Mouse (Mus musculus): ENCODE measurements around the gene Kcnn4.
"Not testable (repeated sequence)": the region's sequence is repeated elsewhere in the genome, so short reads cannot be mapped to it uniquely, and the experiment has no call there.

The Kcnn4 gene

DNA sequence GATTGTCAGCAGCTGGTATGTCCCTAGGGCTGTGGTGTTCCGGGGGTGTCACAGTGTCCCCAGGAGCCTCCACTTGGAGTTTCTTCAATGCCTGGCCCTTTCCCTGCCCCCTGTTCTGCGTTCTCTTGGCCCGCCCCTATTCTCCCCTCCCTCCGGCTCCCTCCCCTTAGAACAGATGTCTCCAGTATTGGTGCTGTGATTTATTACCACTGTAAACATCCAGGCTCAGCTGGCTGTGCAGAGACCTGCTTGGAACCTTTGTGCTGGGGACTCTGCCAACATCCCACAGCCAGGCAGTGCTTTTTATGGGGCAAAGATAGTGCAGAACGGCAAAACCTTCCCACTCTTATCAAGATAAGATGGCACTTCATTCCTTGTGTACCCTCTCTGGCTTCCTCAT is 21.0 kb downstream of the Kcnn4 start:
- no peak for DNase-seq (ENCODE audit: low read depth, low spot score)

DNA sequence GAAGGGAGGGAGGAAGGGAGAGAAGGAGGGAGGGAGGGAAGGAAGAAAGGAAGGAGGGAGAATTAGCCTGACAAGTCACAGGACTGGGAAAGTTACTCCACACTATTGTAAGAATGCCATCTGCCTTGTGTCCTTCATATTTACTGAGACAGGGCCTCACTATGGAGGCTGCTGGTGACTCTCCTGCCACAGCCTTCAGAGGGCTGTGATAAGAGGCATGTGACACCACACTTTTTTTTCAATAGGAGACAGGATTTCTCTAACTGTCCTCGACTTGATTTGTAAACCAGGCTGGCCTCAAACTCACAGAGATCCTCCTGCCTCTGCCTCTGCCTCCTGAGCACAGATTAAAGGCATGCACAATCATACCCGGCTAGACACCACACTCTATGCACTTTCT is 21.6 kb downstream of the Kcnn4 start:
- no peak for DNase-seq (ENCODE audit: low read depth, low spot score)

DNA sequence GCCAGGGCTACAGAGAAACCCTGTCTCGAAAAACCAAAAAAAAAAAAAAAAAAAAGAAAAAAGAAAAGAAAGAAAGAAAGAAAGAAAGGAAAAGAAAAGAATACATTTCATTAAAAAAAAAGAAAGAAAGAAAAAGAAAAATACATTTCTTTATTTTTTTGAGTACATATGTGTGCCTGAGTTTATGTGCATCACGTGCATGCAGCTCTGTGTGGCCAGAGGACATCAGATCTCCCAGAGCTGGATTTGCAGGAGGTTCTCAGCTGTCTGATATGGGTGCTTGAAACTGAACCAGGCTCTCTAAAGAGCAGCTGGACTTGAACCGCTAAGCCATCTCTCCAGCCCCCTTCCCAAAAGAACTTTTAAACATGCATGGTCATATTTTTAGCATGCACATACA is 24.0 kb downstream of the Kcnn4 start:
- no peak for DNase-seq (ENCODE audit: low read depth, low spot score)

DNA sequence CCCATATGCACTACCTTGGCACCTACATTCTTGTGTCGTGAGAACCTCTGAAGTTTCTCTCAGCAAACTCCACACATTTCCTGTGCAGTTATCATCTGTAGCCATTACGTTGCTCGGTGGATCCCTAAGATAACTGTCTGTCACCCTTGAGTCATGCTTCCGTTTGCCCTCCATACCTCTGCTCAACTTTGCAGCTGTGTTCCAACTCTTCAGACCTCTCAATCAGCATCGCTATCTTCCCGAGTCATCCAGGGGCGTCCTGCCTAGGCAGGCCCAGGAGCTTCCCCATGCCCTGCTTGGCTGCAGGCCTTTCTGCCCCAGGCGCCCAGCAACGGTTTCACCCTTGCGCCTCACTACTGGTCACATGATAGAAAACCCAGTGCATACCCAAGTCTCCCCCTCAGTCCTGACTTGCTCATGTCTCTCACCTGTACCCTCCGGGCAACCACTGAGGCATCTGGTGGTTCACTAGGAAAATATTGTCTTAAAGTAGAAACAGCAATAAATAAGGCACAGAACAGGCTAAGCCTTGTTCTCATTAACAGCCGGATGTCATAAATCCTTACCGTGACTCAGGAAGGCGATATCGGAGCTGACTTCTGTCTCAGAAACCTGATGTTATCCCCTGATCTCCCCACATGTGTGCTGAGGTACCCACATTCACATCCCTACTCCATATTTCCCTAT is 24.6 kb downstream of the Kcnn4 start:
- DNase-seq (ENCODE audit: low read depth, low spot score), result no peak

DNA sequence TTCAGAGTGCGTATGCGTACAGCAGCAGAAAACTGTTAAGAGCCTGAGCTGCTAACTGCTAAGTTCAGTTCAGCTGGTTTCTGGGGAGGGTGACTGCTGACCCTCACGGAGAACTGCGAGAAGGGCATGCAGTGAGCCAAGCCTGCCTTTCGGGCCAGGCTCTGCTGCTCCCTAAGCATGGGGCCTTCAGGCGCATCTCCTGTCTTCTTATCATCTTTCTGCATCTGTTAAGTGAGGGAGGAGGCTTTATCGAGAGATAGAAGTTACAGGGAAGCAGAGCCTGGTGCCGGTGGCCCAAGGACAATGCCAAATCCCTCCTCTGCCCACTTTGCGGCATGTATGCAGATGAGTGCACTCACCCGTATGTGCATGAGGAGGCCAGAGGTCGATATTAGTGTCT is 26.8 kb downstream of the Kcnn4 start:
- no peak for DNase-seq (ENCODE audit: low read depth, low spot score)

DNA sequence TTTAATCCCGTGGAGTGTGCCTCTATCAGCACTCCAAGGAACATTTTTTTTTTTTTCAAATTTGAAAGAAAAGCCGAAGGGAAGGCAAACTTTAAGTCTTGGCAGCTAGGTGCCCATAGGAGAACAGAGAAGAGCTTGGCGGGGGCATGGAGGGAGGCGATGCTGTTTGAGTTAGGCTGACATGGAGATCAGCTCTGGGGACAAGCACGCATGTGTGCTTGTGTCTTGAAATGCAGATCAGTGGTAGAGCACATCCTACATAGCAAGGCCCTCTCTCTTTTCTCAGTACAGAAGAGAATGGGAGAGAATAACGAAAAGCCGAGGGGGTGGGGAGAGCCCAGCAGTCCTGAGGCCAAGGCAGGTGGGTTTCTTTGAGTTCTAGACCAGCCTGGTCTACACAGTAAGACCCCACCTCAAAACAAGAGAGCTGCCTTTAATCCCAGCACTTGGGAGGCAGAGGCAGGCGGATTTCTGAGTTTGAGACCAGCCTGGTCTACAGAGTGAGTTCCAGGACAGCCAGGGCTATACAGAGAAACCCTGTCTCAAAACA is 28.4 kb downstream of the Kcnn4 start:
- no peak for DNase-seq (ENCODE audit: low read depth, low spot score)

DNA sequence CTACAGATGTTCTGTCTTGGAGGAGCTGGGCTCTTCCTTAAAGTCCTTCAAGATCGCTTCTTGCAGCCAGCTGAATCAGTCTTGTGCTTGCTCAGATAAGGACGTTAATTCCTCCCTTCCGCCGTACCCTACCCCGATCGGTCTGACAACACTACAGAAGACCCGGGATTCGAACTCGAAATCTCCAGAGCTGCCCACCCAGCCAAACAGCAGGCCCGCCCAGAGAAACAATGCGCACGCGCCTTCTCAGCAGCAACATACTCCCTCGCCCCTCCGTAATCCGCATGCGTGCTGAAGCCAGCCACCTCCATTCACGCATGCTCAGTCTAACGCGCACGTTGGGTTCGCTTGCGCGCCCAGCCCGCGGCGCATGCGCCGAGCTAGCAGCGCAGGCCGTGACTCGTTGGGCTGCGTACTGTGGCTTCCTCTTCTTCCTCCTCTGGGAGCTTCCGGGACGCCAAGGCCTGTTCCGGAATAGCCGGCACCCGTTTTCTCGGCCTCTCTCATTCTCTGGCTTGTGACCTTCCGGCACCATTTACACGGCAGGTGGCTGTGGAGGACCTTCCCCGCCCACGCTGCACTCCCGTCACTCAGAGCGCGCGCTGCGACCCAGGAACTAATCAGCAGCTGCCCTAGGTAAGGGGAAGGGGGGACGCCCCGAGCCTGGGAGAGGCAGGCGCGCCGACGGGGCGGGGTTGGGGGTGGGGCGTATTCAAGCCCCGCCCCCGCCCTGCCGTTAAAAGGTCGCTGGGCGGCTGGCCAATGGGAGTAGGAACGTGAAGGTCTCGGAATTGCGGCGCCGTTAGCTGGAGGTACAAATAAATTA is 29.4 kb downstream of the Kcnn4 start, which contains the start of gene Smg9:
TSS of gene Smg9 (plus strand) at position 364 of the 826 bp plus-strand sequence.
- peak; percentile 99 for DNase-seq (ENCODE audit: low read depth, low spot score)

DNA sequence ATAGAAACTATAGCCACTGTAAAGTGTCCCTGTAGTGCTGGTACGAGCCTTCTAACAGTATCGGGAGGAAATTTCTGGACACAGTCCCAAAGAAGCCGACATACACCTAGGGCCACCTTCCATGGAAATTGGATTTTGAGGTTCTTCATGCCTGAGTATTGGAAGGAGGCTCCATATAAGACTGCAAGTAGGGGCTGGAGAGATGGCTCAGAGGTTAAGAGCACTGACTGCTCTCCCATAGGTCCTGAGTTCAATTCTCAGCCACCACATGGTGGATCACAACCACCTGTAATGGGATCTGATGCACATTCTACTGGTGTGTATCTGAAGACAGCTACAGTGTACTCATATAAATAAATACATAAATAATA is 30.0 kb downstream of the Kcnn4 start:
- DNase-seq (ENCODE audit: low read depth, low spot score), result no peak

DNA sequence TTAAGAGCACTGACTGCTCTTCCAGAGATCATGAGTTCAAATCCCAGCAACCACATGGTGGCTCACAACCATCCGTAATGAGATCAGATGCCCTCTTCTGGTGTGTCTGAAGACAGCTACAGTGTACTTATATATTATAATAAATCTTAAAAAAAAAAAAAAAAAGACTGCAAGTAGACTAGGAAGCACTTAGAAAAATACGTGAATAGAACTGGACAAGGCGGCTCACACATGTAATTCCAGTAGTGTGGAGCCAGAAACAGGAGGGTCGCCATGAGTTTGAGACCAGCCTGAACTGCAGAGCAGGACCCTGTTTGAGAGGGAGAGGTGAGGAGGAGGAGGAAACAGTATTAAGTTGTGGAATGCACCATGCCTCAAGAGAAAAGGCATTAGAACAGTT is 30.4 kb downstream of the Kcnn4 start:
- not testable (repeated sequence) for DNase-seq (ENCODE audit: low read depth, low spot score)

DNA sequence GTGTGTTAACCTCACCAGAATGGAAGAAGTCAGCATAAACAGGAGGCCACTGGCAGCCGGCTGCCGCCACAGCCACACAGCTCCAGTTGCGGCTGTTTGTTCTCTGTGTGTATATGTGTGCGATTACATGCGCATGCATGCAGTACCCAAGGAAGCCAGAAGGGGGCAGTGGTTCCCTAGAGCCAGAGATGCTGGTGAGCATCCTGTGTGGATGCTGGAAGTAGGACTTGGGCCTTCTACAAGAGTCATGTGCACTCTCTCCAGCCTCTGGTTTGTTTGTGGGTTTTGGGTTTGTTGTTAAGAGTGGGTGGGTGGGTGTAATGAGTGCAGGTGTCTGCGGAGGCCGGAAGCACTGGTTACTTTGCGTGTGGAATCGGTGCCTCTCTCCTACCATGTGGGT is 32.8 kb downstream of the Kcnn4 start:
- no peak for DNase-seq (ENCODE audit: low read depth, low spot score)

DNA sequence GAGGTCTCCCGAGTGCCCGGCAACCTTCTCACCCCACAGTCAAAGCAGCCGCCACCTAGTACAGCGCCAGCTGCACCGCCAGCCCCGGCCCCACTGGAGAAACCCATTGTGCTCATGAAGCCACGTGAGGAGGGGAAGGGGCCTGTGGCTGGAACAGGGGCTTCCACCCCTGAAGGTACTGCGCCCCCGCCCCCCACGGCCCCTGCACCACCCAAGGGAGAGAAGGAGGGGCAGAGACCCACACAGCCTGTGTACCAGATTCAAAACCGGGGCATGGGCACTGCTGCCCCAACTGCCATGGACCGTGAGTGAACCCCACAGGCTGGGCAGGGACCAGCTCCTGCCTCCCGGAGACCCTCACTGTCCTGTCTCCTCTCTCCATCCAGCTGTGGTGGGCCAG is 35.6 kb downstream of the Kcnn4 start:
- DNase-seq (ENCODE audit: low read depth, low spot score), result no peak

DNA sequence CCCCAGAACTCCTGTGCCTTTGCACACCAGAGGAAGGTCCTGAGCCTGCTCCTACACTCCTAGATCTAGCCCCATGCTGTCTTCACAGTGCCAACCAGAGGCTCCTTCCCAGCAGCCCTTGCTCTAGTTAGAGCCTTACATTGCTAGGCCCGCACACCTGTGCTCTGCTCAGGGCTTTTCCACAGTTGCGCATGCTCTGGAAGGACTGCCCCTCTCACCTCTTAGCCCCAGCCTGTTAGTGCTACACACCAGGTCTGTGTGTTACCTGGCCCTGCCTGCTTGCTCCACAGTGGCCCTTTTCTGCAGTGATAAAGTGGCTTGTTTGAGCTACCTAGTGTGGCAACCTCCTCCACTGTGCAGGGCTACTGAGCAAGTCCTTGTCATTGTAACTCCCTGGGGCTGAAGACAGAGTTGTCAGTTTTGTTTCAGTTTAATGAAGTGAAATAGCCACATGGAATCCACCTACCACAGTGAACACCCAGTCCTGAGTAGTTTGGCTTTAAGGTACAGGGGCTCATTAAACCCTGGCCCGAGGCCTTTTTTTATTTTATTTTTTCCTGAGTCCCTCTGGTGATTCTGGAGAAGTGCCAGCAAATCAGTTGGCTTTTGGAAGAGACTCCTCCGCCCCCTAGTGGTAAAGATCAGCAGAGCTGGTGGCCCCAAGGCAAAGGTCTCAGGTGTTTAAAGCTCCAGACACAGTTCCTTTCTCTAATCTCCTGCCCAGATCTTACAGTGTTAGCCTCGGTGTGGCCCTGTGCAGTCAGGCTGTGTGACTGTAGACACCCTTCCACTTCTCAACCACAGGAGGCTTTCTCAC is 36.7 kb downstream of the Kcnn4 start:
- peak; percentile 76 for DNase-seq (ENCODE audit: low read depth, low spot score)

DNA sequence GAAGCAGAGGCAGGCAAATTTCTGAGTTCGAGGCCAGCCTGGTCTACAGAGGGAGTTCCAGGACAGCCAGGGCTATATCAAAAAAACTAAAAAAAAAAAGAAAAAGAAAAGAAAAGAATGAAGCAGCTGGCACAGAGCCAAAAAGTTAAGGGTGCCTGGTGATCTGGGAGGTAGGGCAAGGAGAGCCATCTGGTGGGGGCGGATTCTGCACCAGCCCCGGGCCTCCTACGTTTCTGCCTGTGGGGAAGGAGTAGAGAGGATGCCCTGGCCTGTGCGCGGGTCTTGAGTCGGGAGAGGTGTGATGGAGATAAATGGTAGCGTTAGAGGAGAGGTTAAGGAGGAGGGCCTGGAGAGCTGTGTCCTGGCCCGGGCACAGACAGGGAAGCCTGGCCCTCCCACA is 38.1 kb downstream of the Kcnn4 start:
- no peak for DNase-seq (ENCODE audit: low read depth, low spot score)

DNA sequence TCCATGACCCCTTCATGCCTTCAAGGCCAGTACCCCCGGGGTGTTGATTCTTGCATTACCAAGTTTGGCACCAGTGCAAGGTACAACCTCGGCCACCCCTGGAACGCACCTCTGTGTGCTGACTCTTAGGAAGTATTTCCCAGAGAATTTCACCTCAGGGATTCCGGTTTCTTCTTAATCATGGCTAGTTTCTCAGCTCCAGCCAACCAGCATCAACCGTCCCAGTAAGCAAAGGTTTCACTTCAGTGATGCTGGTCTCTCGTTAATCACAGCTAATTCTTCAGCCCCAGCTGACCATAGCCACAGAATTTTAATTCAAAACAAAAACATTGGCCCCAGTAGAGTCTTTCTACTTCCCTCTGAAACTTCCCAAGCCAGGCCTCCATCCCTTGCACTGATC is 40.1 kb downstream of the Kcnn4 start:
- DNase-seq (ENCODE audit: low read depth, low spot score), result no peak

DNA sequence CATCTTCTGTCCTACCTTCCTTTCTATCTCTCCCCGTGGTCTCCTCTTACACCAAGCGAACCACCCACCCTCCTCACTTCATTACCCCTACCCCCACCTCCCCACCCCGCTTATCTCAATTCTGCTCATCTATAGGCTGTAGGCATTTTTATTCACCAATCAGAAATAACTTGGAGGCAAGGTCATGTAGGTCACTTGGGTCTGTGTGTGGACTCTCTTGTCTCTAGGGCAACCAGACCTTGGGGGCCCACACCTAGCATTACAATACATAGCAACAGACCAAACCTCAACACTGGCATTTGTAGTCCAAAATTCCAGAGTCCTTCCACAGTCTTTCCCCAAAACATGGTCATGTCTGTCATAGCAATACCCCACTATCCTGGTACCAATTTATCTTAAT is 40.8 kb downstream of the Kcnn4 start:
- DNase-seq (ENCODE audit: low read depth, low spot score), result no peak

DNA sequence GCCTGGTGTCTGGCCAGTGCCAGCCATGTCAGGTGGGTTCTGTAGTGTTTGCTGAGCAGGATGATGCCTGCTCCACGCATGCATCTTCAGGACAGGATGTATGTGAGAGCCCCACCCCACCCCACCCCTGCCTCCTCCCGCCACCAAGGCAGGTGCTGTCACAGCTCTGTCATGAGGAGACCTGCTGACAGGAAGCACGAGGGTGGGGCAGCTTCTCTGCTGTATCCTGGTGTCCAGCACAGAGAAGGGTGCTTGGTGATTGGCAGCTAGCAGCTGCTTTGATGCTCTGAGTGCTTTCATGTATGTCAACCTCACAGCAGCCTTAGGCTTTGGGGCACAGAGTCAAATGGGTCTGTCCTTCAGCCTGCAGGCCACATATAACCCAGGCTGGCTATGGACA is 43.6 kb downstream of the Kcnn4 start:
- no peak for DNase-seq (ENCODE audit: low read depth, low spot score)

DNA sequence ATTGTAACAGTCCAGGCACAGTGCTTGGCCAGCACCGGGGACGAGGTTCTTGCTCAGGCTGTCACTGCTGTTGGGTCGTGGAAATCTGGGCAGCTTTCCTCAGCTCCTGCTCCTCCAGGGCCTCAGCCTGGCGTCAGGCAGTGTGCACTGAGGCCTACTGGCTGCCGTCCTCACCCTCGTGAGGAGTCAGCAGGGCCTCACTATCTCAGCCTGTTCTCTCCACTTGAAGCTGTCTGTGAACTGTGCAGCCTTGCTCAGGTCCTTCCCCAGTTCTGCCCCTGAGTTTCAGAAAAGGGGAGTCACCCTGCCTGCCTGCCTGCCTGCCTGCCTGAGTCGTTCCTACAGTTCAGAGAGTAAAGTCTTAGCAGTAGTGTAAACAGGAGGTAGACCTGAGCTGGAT is 45.2 kb downstream of the Kcnn4 start:
- DNase-seq (ENCODE audit: low read depth, low spot score), result no peak

DNA sequence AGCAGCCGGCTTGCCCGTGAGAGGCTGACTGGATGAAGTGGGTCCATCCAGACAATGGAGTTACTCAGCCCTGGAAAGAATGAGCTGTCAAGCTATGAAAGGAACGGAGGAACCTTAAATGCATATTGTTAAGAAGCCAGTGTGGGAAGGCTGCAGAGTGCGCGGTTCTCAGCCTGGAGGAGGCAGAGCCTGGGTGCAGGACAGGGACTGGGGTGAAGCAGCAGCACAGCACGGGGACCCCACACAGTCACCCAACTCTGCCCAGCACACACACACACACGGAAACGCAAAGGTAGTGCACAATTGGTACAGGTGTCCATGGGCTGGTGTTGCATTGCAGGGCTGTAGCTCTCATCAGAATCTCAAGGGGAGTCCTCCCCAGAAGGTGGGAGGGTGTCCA is 49.5 kb downstream of the Kcnn4 start:
- no peak for DNase-seq (ENCODE audit: low read depth, low spot score)

DNA sequence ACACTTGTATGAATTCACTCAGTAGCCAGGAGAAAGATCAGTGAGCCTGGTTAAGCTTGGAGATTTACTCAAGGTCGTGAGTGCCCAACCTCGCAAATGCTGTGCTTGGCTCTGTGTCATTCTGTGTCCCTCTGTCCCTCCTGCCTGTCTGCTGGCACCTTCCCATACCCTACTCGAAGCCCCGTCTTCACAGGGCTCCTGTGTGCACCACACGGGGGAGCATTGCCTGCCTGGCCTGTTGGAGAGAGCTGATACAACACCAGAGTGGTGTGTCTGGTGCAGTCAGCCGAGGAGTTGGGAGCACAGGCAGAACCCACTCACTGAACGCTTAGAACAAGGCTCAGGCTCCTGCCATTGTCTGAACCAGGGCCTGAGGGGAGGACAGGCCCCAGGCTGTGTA is 51.6 kb downstream of the Kcnn4 start:
- DNase-seq (ENCODE audit: low read depth, low spot score), result no peak

DNA sequence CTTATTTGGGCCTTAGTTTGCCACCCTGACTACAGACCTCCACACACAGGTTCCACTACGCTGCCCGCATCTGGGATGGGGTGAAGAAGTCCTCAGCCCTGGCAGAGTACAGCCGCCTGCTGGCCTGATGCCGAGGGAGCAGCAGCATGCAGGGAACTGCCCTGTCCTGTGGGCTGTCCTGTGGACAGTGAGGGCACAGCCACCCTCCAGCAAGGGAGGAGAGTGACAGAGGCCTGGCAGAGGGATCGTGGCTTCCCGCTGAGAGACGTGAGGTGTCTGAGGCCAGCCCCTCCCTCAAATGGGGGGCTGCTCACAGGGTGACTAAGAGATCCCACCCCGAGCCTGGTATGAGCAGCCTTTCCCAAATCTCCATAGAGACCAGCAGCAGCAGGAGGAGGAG is 52.2 kb downstream of the Kcnn4 start:
- DNase-seq (ENCODE audit: low read depth, low spot score), result no peak

DNA sequence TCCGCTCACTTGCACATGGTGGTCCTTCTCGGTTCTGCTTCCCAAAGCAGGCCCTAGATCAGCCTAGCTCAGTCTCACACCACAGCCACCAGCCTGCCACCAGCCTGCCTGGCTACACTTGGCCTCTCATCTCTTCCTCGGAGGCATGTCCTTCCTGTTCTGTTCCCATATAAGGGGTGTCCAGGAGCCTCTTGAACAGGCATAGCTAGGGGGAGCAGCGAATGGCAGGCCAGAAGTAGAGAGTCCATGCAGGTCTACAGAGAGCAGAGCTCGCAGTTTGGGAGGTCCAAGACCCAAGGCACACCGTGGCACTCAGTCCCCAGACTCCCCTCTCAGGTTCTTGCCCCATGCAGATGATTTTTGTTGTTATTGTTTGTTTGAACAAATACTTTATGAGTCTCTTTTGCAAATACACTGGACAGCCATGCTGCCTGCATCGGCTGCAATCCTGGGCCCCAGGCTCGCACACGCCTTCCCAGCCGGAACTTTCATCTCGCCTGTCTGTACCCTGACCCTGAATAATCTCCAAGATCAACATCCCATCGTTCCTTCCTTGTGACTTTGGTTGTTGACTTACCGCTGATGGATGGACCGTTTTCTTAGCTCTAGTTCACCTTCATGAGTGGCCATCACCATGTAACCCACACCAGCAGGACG is 53.2 kb downstream of the Kcnn4 start:
- DNase-seq (ENCODE audit: low read depth, low spot score), result no peak

Data from retina, postnatal 7 days (tissue).